Mouse (Mus musculus) ES-CJ7 (cell line): ENCODE data around the gene Zc3h7a.
"Not testable (repeated sequence)": the region's sequence is repeated elsewhere in the genome, so short reads cannot be mapped to it uniquely, and the experiment has no call there.

Source experiments
- DNase-seq: peaks from one replicate; pipeline ENCODE4 v3.0.0; 2011; ENCODE audit warnings: low read depth, low spot score

Gene Zc3h7a

DNA sequence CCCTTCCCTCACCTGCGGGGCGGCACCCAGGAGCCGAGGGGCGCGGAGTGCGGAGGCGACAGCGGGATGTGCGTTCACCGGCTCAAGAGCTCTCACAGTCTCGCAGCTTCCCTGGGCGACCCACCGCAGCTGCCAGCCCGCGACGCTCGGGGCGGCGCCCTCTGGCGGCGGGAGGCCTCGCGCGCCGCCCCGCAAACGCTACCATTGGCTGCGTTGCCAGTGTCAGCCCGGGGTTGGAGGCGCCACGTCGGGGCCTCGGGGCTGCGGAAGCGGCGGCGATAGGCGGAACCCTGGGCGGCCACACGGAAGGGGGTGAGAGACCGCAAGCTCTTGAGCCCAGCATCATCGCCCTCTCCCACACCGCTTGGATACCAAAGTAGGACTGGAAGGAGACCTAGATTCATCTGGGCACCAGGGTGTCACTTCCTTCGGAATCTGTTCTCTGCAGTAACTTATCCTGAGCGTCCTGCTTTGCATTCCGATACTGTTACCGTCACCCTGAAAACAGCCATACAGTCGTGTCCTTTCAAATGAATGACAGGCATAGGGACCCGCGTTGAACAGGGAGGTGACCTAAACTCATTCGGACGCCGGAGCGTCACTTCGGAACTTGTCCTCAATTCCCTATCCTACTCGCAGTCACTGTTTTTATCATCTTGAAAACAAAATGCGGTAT lies at the start of gene Zc3h7a:
TSS of gene Zc3h7a (minus strand) at position 186 of the 676 bp plus-strand sequence.
- DNase-seq = peak; percentile 75

GRCm38 (mm10) chr16:11217801-11218200 lies 41.6 kb upstream of the Zc3h7a start:
- DNase-seq = no peak

GRCm38 (mm10) chr16:11203600-11204390 lies 27.6 kb upstream of the Zc3h7a start:
- DNase-seq = no peak

- peak; percentile 96 for DNase-seq
Measured at GRCm38 (mm10) chr16:11202571-11203554, 26.7 kb upstream of the Zc3h7a start, which contains the start of gene Rsl1d1. Gene Rsl1d1 (minus strand): TSS chr16:11203331.

- DNase-seq = no peak
Measured at GRCm38 (mm10) chr16:11201740-11202394, 25.7 kb upstream of the Zc3h7a start.

DNA sequence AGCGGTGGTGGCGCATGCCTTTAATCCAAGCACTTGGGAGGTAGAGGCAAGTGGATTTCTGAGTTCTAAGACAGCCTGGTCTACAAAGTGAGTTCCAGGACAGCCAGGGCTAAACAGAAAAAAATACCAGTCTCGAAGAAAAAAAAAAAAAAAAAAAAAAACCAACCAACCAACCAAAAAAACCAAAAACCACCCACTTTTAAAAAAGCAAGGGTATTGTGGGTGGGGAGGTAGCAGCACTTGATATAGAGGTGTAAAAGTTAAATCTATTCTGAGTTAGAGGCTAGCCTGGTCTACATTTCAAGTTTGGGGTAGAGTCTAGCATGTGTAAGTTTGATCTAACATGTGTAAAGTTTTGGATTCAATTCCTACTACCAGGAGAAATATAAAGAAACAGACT lies 24.1 kb upstream of the Zc3h7a start:
- no peak for DNase-seq

GRCm38 (mm10) chr16:11198467-11198866 lies 22.3 kb upstream of the Zc3h7a start:
- DNase-seq = peak; percentile 77

- no peak for DNase-seq
Measured at GRCm38 (mm10) chr16:11197052-11197451, 20.9 kb upstream of the Zc3h7a start.

GRCm38 (mm10) chr16:11193231-11193630 lies 17.0 kb upstream of the Zc3h7a start:
- DNase-seq = peak; percentile 27

- no peak for DNase-seq
Measured at GRCm38 (mm10) chr16:11190150-11190549, 14.0 kb upstream of the Zc3h7a start.

DNA sequence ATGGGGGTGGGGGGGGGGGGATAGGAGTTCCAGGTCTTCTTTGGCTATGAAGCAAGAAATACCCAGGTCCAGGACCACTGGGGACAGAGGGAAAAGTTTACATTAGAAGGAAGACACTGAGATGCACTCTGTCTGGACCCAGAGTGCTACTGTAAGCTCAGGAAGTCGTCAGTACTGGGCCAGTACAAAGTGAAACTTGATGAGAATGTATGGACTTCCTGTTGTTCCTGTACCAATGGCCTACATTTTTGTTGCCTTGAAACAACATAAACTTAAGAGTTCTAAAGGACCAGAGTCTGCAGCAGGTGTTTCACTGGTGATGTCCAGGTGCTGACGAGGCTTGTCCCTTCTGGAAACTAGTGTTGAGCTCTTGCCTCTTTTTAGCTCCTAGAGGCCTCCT lies 1.2 kb upstream of the Zc3h7a start:
- DNase-seq = no peak

GRCm38 (mm10) chr16:11176884-11177244 lies 671 bp upstream of the Zc3h7a start:
- DNase-seq = no peak

- peak; percentile 70 for DNase-seq
Measured at GRCm38 (mm10) chr16:11175489-11176207, 545 bp downstream of the Zc3h7a start.

DNA sequence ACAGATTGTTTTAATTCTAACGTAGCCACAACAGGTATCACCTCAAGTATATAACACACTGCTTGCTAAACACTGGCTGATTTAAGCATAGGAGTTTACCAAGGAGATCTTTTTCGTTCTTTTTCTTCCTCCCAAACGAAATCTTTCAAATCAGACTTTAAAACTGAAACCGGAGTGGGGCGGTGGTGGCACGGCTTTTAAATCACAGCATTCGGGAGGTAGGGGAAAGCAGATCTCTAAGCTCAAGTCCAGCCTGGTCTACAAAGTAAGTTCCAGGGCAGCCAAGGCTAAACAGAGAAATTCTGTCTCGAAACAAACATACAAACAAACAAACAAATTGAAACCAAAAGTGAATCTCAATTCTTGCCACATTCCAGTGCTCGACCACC lies 1.1 kb downstream of the Zc3h7a start:
- no peak for DNase-seq

GRCm38 (mm10) chr16:11174671-11175081 lies 1.5 kb downstream of the Zc3h7a start:
- peak; percentile 52 for DNase-seq

DNA sequence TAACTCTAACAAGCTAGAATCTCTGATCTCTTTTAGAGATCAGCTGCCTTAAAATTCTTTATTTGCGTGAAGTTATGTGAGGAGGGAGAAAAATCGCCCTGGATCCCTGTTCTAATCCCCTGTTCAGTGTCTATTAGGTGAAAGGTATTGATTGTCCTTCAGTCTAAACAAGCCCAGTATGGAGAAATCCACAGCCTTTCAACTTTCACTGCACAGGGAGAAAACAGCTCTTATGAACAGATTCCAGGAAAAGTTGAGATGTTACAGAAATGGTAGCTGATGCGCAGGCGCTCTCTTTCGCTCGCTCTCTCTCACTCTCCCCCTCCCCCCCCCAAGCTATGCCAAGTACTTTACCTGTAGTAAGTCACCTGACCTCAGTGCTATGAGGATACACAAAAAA lies 4.5 kb downstream of the Zc3h7a start:
- DNase-seq = no peak

DNA sequence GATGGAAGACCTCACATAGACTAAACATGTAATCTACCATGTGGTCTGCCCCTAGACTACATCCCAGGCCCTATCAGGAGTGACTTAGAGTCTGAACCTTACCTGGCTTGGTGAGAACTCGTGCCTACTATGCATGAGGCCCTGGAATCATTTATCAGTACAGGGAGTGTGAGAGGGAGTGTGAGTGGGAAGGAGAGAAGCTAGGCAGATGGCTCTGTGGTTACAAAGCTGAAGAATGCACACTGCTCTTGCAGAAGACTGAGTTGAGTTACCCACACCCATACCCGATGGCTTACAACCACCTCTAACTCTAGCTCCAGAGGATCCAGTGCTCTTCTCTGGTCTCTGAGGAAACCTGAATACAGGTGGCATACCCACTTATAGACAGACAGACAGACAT lies 9.8 kb downstream of the Zc3h7a start:
- no peak for DNase-seq

DNA sequence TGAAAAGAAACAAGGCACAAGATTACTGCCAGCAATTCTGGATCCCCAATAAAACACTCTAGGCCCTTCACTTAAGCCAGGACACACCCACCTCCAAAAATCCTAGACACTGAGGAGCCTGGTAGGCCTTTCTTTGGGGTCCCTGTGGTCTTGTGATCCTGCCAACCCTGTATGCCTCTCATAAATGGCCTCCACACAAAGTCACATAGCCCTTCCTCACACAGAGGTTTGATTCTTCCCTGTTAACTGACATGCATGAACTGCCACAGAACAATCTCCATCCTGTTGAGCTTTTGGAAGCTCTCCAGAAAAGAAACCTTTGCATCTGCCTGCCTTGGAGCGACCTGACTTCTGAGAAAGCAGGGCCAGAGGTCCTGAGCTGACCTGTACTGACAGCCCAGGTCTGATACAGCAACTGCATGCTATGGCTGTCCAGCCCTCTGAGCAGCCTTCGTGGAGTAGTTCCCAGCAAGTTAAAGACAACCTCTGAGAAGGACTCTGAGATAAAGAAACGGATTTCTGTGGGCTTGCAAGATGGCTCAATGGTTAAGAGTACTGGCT lies 11.4 kb downstream of the Zc3h7a start:
- DNase-seq = no peak

- DNase-seq = not testable (repeated sequence)
Measured at GRCm38 (mm10) chr16:11157721-11158120, 18.5 kb downstream of the Zc3h7a start.

DNA sequence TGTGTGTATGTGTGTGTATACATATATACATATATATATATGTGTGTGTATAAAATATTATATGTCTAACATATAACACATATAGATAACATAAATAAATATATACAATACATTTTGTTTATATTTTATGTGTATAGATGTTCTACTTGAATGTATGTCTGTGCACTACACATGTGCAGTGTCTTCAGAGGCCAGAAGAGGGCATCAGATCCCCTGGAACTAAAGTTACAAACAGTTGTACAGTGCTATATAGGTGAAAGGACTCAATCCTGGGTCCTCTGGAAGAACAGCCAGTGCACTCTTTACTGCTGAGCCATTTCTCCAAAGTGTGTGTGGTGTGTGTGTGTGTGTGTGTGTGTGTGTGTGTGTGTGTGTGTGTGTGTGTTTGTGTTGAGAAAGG lies 21.7 kb downstream of the Zc3h7a start:
- DNase-seq = peak; percentile 41
